Mouse (Mus musculus): ENCODE data around the gene Hnf1a. TPM values are rescaled to one million over a fixed set of nuclear protein-coding genes. Genes with fewer than 3 reads are reported as not detected.

Gene Hnf1a
- total RNA-seq, 2 experiments from 2014 or later: not detected

- DNase-seq: peak; percentile 59
Observed at GRCm38 (mm10) chr5:114979250-114980121, 8.6 kb upstream of the Hnf1a start.

GRCm38 (mm10) chr5:114978888-114979249 lies 8.0 kb upstream of the Hnf1a start:
- DNase-seq: no peak

GRCm38 (mm10) chr5:114978473-114978872 lies 7.6 kb upstream of the Hnf1a start:
- no peak for DNase-seq

- no peak for DNase-seq
Observed at GRCm38 (mm10) chr5:114976935-114977334, 6.0 kb upstream of the Hnf1a start.

- DNase-seq: no peak
Observed at GRCm38 (mm10) chr5:114973131-114973530, 2.2 kb upstream of the Hnf1a start.

GRCm38 (mm10) chr5:114972201-114972600 lies 1.3 kb upstream of the Hnf1a start:
- no peak for DNase-seq

GRCm38 (mm10) chr5:114969609-114970215 lies 1.2 kb downstream of the Hnf1a start:
- DNase-seq: no peak

- DNase-seq: no peak
Observed at GRCm38 (mm10) chr5:114969064-114969463, 1.8 kb downstream of the Hnf1a start.

- no peak for DNase-seq
Observed at GRCm38 (mm10) chr5:114968651-114969050, 2.2 kb downstream of the Hnf1a start.

- no peak for DNase-seq
Observed at GRCm38 (mm10) chr5:114967523-114968268, 3.2 kb downstream of the Hnf1a start.

- no peak for DNase-seq
Observed at GRCm38 (mm10) chr5:114964967-114965898, 5.7 kb downstream of the Hnf1a start.

GRCm38 (mm10) chr5:114964315-114964966 lies 6.5 kb downstream of the Hnf1a start:
- DNase-seq: no peak

- no peak for DNase-seq
Observed at GRCm38 (mm10) chr5:114961590-114962360, 9.1 kb downstream of the Hnf1a start.

GRCm38 (mm10) chr5:114958069-114958468 lies 12.8 kb downstream of the Hnf1a start:
- no peak for DNase-seq

- DNase-seq: no peak
Observed at GRCm38 (mm10) chr5:114953326-114953725, 17.6 kb downstream of the Hnf1a start.

- no peak for DNase-seq
Observed at GRCm38 (mm10) chr5:114951279-114951880, 19.5 kb downstream of the Hnf1a start.

- DNase-seq: no peak
Observed at GRCm38 (mm10) chr5:114950669-114951068, 20.2 kb downstream of the Hnf1a start.

GRCm38 (mm10) chr5:114949812-114950211 lies 21.1 kb downstream of the Hnf1a start:
- DNase-seq: no peak

GRCm38 (mm10) chr5:114949316-114949715 lies 21.6 kb downstream of the Hnf1a start:
- DNase-seq: no peak

- peak; percentile 53 for DNase-seq
Observed at GRCm38 (mm10) chr5:114948891-114949290, 22.0 kb downstream of the Hnf1a start.

Data from gastrocnemius, postnatal 10 days (tissue).